Mouse (Mus musculus) ES-E14 (cell line): ENCODE data around the gene Edem3. TPM values are rescaled to one million over a fixed set of nuclear protein-coding genes. Genes with fewer than 3 reads are reported as not detected.

Experiments
- DNase-seq: peaks from one replicate; pipeline ENCODE4 v3.0.0-alpha.2; 2013; ENCODE audit warnings: low read depth, low spot score
- H3K27ac ChIP-seq: 2 replicates; pipeline ENCODE4 v1.5.1; 2012; ENCODE audit warnings: low read depth, mild to moderate bottlenecking, low read length, moderate library complexity, mixed read lengths; ENCODE audit not compliant: poor library complexity, insufficient read depth, severe bottlenecking
- H3K36me3 ChIP-seq: 2 replicates; pipeline ENCODE4 v1.6.1; 2012; ENCODE audit warnings: mild to moderate bottlenecking, low read length, moderate library complexity, mixed read lengths; ENCODE audit not compliant: control insufficient read depth, poor library complexity, insufficient read depth, severe bottlenecking
- H3K4me1 ChIP-seq, 2 experiments: fragments of 150-350 bp in 1 of 2; sonication (generic) in 1 of 2; 2 replicates each; pipeline ENCODE4 v1.6.1; 2012; ENCODE audit warnings: low read length in 2 of 2, mild to moderate bottlenecking in 1 of 2, mixed read lengths in 1 of 2; ENCODE audit not compliant: control insufficient read depth in 2 of 2, insufficient read depth in 2 of 2, poor library complexity in 1 of 2
- H3K4me3 ChIP-seq, 2 experiments: fragments of 150-350 bp in 1 of 2; sonication (generic) in 1 of 2; 2 replicates each; pipeline ENCODE4 v1.5.1; 2012; ENCODE audit warnings: low read length in 2 of 2, low read depth in 1 of 2, mild to moderate bottlenecking in 1 of 2, mixed read lengths in 1 of 2; ENCODE audit not compliant: insufficient read depth in 1 of 2, poor library complexity in 1 of 2, severe bottlenecking in 1 of 2
- H3K9ac ChIP-seq: 2 replicates; pipeline ENCODE4 v1.6.1; 2012; ENCODE audit warnings: low read depth, mild to moderate bottlenecking, low read length, mixed read lengths; ENCODE audit not compliant: poor library complexity, insufficient read depth, severe bottlenecking
- H3K9me3 ChIP-seq: fragments of 150-350 bp; sonication (generic); 2 replicates; pipeline ENCODE4 v1.6.1; 2012; ENCODE audit warnings: low read depth, mild to moderate bottlenecking, low read length; ENCODE audit not compliant: control insufficient read depth, insufficient read depth
- CHD2 ChIP-seq: IDR thresholded peaks from 2 replicates; pipeline ENCODE4 v1.6.1; 2014; ENCODE audit warnings: mild to moderate bottlenecking, low read depth, low read length, inconsistent platforms
- HCFC1 ChIP-seq: IDR thresholded peaks from 2 replicates; pipeline ENCODE4 v1.6.1; 2012; ENCODE audit warnings: low read length, inconsistent platforms, borderline replicate concordance; ENCODE audit not compliant: insufficient read depth
- MAFK ChIP-seq: IDR thresholded peaks from 2 replicates; pipeline ENCODE4 v1.6.1; 2014; ENCODE audit warnings: mild to moderate bottlenecking, low read depth, low read length, inconsistent platforms; ENCODE audit not compliant: insufficient read depth
- ZC3H11A ChIP-seq: IDR thresholded peaks from 2 replicates; pipeline ENCODE4 v1.6.1; 2012; ENCODE audit warnings: low read depth, mild to moderate bottlenecking, inconsistent platforms, low read length, borderline replicate concordance
- ZNF384 ChIP-seq: IDR thresholded peaks from 2 replicates; pipeline ENCODE4 v1.6.1; 2012; ENCODE audit warnings: low read depth, low read length, inconsistent platforms
- in situ Hi-C, 2 experiments: fragments of 600-800 bp; cut with MboI; formaldehyde crosslinking; loops; one replicate each; pipeline ENCODE4 v1.15.1; 2025; ENCODE audit warnings: low sequenced_read_pairs in 2 of 2, inconsistent platforms in 1 of 2; ENCODE audit not compliant: unreplicated experiment in 2 of 2
- total RNA-seq: library from RNA; depleted of rRNA; stranded (reverse); fragments of 300-350 nt; gene quantifications from 2 replicates; pipeline ENCODE4 v1.2.3, GENCODE M21; 2012

The Edem3 gene
- total RNA-seq, 1 experiment = 43.4 TPM

- Histone ChIP-seq H3K4me3 (no peak overlapping the region), H3K4me1 (no peaks in the 10 kb centered on the region), H3K36me3 (peaks cover 11% of the 10 kb centered on the region), H3K9ac (no peak overlapping the region), H3K9me3 (no peaks in the 10 kb centered on the region), H3K27ac (no peak overlapping the region)
- TF ChIP-seq MAFK = no peak
- TF ChIP-seq HCFC1 = no peak
- no peak for TF ChIP-seq CHD2
- no peak for TF ChIP-seq ZC3H11A
- in situ Hi-C loops = no loop called here
- DNase-seq = no peak
These were observed 52.1 kb downstream of the Edem3 start for GRCm38 (mm10) chr1:151807286-151807685.

GRCm38 (mm10) chr1:151810628-151811421 is 55.7 kb downstream of the Edem3 start:
- Histone ChIP-seq H3K9ac (no peak overlapping the region), H3K27ac (no peak overlapping the region), H3K4me1 (no peaks in the 10 kb centered on the region), H3K4me3 (no peak overlapping the region), H3K9me3 (no peaks in the 10 kb centered on the region), H3K36me3 (peaks cover 12% of the 10 kb centered on the region)
- in situ Hi-C loops = no loop called here
- DNase-seq = no peak
- TF ChIP-seq ZC3H11A = no peak
- no peak for TF ChIP-seq ZNF384
- no peak for TF ChIP-seq HCFC1
- TF ChIP-seq CHD2 = no peak
- TF ChIP-seq MAFK = no peak

GRCm38 (mm10) chr1:151811456-151811855 is 56.3 kb downstream of the Edem3 start:
- TF ChIP-seq MAFK (no peak), CHD2 (no peak), ZNF384 (no peak), ZC3H11A (no peak), HCFC1 (no peak)
- no peaks in the 10 kb centered on the region for H3K9me3 ChIP-seq
- no peaks in the 10 kb centered on the region for H3K4me1 ChIP-seq
- in situ Hi-C loops = no loop called here
- H3K4me3 ChIP-seq = no peak overlapping the region
- peaks cover 14% of the 10 kb centered on the region for H3K36me3 ChIP-seq
- H3K9ac ChIP-seq = no peak overlapping the region
- no peak overlapping the region for H3K27ac ChIP-seq
- no peak for DNase-seq

GRCm38 (mm10) chr1:151812004-151812712 is 57.0 kb downstream of the Edem3 start:
- no peak for TF ChIP-seq ZC3H11A
- TF ChIP-seq CHD2 = no peak
- no peak for TF ChIP-seq MAFK
- TF ChIP-seq ZNF384 = no peak
- TF ChIP-seq HCFC1 = no peak
- no peak for DNase-seq
- Histone ChIP-seq H3K36me3 (peaks cover 14% of the 10 kb centered on the region), H3K9me3 (no peaks in the 10 kb centered on the region), H3K4me3 (no peak overlapping the region), H3K9ac (no peak overlapping the region), H3K4me1 (no peaks in the 10 kb centered on the region), H3K27ac (no peak overlapping the region)
- in situ Hi-C loops = no loop called here

- Histone ChIP-seq H3K9ac (no peak overlapping the region), H3K27ac (no peak overlapping the region), H3K36me3 (peaks cover 12% of the 10 kb centered on the region), H3K4me1 (no peaks in the 10 kb centered on the region), H3K9me3 (no peaks in the 10 kb centered on the region), H3K4me3 (no peak overlapping the region)
- TF ChIP-seq MAFK (no peak), ZNF384 (no peak), HCFC1 (no peak), ZC3H11A (no peak), CHD2 (no peak)
- in situ Hi-C loops = no loop called here
- no peak for DNase-seq
These were observed 60.9 kb downstream of the Edem3 start for GRCm38 (mm10) chr1:151816051-151816450.
